Mouse (Mus musculus) frontal cortex, postnatal 36 days (tissue): ENCODE data around the gene Gm8050.
"Not testable (repeated sequence)": the region's sequence is repeated elsewhere in the genome, so short reads cannot be mapped to it uniquely, and the experiment has no call there.

Source experiments
- DNase-seq, 2 experiments: peaks; one replicate each; pipeline ENCODE4 v3.0.0; 2022; ENCODE audit warnings: low spot score in 2 of 2

Gm8050 gene

DNA sequence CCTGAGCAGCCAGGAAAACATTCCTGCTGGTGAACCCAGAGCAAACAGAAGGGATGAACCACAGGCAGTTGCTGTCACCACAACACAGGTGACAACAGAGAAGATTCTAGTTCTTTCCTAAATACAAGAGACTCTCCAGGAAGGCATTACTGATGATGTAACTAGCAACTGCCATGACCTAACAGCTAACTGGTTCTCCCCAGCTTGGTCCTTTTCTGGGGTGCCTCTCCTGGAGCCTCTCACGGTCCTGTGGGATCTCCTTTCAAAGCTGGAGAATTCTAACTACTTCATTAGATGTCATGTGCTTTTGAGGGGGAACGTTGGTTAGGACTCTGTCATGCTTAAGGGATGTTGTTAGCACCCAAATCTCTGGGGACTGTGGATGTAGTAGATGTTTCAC lies at the start of gene Gm8050:
Gene Gm8050 (minus strand): TSS at position 101 of the 400 bp plus-strand sequence.
- DNase-seq = not testable (repeated sequence)

DNA sequence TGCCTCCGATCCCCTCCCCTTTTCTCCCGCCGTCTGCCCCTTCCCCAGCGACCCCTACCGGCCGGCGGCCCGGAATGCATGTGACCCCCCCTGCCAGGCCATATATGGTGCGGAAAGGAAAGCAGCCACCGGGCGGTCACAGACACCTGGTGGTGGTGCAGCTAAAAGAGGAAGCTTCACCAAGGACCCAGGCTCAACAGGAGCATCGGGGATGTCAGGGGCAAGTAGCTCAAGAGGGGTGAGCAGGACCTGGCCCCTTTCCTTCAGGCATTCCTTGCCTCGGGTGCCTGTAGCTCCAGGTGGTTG lies 37.1 kb upstream of the Gm8050 start:
- peak; percentile 1 to 9 for DNase-seq

GRCm38 (mm10) chr14:6756384-6757230 lies 36.6 kb upstream of the Gm8050 start:
- DNase-seq = peak; percentile 1 to 2

DNA sequence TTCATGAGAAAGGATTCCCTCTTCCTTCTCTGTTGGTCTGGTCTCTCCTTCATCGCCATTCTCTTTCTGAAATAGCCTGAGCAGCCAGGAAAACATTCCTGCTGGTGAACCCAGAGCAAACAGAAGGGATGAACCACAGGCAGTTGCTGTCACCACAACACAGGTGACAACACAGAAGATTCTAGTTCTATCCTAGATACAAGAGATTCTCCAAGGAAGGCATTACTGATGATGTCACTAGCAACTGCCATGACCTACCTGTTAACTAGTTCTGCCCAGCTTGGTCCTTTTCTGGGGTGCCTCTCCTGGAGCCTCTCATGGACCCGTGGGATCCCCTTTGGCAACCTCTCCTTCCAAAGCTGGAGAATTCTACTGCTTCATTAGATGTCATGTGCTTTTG lies 22.2 kb upstream of the Gm8050 start, which contains the start of gene Gm3636:
Gene Gm3636 (minus strand): TSS at position 101 of the 400 bp plus-strand sequence.
- DNase-seq = not testable (repeated sequence)

- not testable (repeated sequence) for DNase-seq
These were observed 36.0 kb downstream of the Gm8050 start, which contains the start of gene Gm10251 for GRCm38 (mm10) chr14:6684070-6684469. Gene Gm10251 (minus strand): TSS chr14:6684170.
